Mouse (Mus musculus) frontal cortex, postnatal 25 days (tissue): ENCODE measurements at regions not wholly inside any gene's neighbourhood (a gene's known extent, or its start where the extent isn't known, plus 50 kb on each side); places are given as distances from the start of the nearest gene placed in this dataset.

Experiments
- DNase-seq, 2 experiments: peaks; one replicate each; pipeline ENCODE4 v3.0.0; 2022; ENCODE audit warnings: low spot score in 2 of 2

DNA sequence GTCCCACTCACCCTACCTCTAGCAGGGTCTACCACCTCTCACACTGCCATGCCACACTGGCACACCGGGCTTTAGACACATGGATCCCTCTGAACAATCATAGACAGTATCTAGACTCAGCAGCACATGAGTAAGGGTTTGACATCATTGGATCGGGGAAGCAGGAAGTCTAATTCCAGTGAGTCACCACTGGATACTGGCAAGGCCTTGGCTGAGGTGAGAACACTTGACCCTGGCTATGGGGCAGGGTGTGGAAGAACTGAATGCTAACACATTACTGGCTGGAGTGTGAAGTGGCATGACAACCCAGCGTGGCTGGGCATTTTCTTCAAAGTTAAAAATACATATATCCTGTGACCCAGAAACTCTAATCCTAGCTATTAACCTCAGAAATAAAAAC, 114.4 kb downstream of the H2afy start:
- no peak for DNase-seq

DNA sequence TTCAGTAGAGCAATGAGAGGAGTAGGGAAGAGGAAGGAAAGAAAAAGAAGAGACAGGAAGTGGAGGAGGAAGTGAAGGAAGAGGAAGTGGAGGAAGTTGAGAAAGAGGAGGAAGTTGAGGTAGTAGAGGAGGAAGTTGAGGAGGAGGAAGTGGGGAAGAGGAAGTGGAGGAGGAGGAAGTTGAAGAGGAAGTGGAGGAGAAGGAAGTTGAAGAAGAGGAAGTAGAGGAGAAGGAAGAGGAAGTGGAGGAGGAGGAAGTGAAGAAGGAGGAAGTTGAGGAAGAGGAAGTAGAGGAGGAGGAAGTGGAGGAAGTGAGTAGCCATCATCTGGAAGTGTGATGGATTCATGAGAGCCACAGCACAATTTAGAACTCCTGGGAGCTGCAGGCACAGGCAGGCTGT, 122.2 kb downstream of the H2afy start:
- DNase-seq, result no peak

DNA sequence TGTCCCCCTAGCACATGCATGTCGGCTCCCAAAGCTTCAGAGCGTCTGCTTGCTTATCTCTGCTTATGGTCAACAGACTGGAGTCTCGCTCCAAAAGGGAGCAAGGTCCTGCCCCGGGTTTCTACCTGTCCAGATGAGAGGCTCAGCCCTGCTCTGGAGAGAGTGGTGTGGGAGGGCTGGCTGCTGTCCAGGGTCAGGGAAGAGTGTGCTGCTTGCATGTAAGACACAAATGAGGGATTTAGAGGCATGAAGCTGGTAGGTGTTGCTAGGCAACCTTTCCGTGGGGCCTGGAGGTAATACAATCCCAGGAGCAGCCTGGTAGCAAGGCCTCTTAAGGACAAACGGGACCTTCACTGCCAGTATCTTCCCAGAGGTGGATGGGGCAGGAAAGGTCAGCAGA, 125.7 kb downstream of the H2afy start:
- no peak for DNase-seq

- no peak for DNase-seq
Observed at GRCm38 (mm10) chr13:56006827-56007226, 129.3 kb downstream of the H2afy start.

GRCm38 (mm10) chr13:56005746-56006145, 130.4 kb downstream of the H2afy start:
- no peak for DNase-seq

DNA sequence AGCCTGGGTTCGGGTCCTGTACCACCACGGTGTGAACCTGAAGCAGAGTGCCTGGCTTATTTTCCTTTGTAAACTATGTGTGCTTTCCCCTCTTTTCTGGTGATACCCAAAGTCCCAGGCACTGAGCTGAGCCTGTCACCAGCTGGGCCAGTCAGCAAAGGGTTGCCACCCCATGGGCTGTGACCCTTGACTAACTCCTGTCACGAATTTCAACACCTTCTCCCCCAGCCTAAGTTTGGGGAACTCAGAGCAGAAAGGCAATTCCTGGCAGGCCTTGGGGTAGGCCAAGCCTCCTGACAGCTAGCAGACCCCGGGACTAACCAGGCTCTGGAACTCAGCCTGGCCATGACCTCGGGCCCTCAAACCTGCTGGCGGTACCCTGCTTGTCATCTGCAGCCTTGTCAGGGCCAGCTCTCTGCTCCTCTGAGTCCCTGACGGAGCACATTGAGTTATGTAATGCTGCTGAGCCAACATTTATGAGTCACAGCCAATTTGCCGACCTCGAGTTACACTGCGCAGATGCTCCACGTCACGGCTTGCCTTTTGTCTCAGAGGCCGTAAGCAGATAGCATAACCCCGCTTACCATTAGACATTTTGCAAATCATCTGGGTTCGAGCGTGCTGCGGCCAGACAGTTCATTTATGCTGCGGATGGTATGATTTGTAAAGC, 132.3 kb downstream of the H2afy start:
- DNase-seq, result peak in 1 of 2 experiments; percentile 28

- DNase-seq, result no peak
Observed at GRCm38 (mm10) chr13:55995255-55995654, 140.9 kb downstream of the H2afy start.

- no peak for DNase-seq
Observed at GRCm38 (mm10) chr13:55994460-55994859, 141.7 kb downstream of the H2afy start.

- DNase-seq, result no peak
Observed at GRCm38 (mm10) chr13:55992699-55993098, 143.5 kb downstream of the H2afy start.

GRCm38 (mm10) chr13:55991216-55991615, 144.9 kb downstream of the H2afy start:
- no peak for DNase-seq

DNA sequence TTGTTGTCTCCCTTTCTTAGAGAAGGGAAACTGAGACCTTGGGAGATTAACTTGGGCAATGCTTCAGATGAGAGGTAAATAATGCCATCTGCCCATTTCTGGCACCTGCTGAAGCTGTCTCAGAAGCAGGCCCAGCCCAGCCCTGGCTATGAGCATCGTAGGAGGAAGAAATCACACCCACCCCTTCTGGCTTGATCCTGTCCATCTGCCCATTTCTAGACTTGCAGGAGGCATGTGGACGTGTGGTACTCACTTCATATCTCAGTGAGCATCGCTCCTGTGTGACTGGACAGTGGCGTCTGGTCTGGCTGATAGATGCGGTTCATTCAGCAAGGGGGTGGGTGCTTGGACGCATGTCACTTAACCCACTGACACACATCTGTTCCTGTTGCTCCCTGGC, 146.0 kb downstream of the H2afy start:
- no peak for DNase-seq

- no peak for DNase-seq
Observed at GRCm38 (mm10) chr13:55989401-55989800, 146.8 kb downstream of the H2afy start.

DNA sequence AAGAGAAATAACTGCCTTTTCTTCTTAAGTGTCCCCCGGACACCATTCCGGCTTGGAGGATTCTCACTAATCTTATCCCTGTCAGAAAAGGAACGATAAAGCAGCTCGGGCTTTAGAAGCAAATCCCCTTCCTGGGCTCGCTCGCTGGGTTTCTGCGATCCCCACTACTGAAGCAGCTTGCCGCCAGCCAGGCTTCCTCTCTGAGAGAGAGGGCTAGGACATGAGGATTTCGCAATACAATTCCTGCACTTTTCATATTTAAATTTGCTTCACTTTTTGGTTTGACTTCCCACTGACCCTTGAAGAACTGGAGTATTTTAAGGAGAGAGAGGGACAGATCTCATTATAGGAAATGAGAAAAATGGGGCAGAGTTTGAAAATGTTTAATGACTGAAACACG, 149.4 kb upstream of the Pitx1 start:
- no peak for DNase-seq

- no peak for DNase-seq
Observed at GRCm38 (mm10) chr13:55984772-55985171, 148.8 kb upstream of the Pitx1 start.

DNA sequence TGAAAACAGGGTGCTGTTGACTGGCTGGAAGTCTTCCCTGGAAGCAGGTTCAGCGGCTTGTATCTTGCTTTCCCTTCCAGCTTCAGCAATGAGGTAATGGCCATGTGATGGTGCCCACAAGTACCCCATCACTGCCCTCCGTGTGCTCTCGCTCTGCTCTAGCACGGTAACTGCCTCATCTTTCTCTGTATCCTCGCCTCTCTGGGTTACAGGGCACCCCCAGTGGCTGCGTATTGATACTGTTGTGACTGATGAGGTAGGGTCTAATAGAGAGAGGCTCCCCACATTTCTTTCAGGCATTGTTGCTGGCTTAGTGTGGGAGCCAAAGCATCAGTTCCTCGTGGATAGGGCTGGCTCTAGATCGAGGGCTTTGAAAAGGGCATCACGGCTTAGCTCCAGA, 147.9 kb upstream of the Pitx1 start:
- no peak for DNase-seq

DNA sequence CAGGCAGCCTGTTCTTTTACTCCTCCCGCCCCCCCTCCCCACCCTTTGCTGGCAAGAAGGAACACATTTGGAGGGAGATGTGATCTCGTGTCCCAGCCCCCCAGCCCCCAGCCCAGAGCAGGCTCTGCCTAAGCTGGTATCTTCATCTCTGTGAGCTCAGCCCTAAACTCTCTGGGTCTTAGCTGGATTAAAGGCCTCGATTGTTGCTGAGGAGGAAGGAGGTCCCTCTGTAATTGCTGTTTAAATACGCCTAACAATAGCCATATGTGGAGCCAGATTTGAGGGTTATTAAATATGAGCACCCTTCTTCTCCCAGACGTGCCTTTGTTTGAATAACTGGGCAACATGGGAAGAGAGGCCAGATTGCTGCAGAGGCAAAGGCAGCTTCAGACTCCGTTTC, 145.0 kb upstream of the Pitx1 start:
- no peak for DNase-seq

GRCm38 (mm10) chr13:55977902-55978301, 141.9 kb upstream of the Pitx1 start:
- DNase-seq, result no peak

DNA sequence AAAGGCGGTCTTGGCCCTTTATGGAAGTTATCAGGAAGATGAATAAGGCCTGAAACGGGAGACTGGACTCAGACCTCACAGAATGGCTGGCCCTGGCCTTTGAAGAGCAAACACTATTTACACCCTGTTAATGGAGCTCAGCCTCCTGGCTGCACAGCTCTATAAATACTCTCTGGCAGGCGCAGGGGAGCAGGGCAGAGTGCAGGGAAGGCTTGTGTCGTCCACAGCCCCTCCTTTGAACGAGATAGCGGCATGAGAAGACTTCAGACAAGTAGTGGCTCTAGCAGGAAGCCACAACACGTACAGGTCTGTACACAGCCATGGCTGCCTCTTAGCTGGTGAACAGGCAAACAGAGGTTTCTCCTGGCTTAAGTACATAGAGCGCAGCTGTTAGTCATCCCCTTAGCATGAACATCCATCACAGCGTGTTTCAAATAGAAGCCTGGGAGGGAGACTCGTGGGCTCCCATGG, 141.0 kb upstream of the Pitx1 start:
- no peak for DNase-seq

DNA sequence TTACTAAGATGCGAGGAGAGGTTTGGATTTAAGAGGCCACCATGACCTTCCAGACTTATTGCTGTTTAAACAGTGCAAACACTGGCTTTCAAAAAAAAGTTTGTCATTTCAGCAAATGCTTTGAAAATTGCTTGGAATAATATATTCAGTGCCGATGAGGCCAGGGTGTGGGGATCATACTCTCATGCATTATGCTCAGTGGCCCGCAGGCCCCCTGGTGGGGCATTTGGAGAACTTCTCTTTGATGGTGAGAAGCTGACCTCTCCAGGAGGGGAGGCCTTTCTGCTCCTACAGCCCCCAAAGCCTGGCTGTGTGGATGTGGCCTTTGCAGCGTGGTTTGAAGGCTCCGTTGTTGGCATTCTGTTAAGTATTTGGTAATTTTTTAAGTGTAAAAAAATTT, 138.1 kb upstream of the Pitx1 start:
- no peak for DNase-seq

DNA sequence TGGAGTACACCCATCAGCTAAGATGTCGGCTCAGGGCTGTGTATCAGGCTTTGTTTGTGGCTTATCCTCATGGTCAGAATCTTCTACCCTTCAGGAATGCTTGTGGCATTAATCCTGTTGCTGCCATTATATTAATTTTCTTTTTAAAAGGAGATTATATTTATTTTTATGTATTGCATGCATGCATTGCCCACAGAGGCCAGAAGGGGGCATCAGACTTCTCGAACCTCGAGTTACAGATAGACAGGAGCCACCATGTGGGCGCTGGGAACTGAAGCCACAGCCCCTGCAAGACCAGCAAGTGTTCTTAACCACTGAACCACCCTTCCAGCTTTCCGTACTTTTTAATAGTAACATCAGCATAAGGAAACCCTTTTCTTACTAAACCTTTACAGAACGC, 134.7 kb upstream of the Pitx1 start:
- DNase-seq, result no peak

DNA sequence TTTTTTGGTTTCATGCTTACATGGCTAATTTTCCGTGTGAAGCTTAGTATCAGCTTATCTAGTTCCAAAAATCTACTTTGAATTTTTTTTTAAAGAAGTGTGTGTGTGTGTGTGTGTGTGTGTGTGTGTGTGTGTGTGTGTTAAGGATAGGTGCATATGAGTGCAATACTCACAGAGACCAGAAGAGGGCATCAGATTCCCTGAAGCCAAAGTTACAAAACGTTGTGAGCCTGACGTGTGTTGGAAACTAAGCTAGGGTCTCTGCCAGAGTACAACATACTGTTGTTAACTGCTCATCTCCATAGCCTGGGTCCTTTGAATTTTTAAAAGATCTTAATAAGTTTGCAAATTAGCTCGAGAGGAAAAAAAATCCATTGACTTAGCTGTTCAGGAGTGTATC, 133.5 kb upstream of the Pitx1 start:
- DNase-seq, result no peak

- no peak for DNase-seq
Observed at GRCm38 (mm10) chr13:55967151-55967550, 131.2 kb upstream of the Pitx1 start.

DNA sequence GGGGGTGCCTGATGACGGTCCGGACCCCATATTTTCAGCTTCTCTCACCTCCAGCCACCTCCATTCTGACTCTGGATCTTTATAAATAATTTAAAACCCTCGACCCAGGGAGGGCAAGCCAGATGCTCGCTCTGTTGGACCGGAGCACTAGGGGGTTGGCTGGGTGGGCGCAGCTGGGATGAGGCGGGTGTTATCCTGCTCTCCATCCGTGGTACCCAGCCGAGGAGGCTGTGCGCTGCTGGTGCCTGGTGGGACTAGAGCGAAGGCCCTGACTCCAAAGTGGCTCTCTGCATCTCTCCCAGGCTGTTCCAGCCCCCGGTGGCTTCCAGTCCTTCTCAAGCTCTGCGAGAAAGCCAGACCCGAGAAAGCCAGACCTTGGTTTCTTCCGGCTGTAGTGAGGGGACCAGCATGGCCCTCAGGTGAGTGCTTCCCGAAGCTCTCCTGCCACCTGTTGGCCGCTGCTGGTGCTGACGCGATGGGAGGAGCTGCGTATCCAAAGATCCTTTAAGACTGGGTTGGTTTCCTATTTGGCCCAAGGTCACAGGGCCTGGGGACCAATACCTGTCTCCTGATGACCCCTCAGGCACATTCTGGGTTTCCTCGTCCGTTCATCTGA, 127.1 kb upstream of the Pitx1 start:
- DNase-seq, result peak; percentile 36 to 47
